Mouse (Mus musculus) erythroid progenitor cell, adult 5-6 weeks (primary cell): ENCODE data around the gene Cntd1. TPM values are rescaled to one million over a fixed set of nuclear protein-coding genes. Genes with fewer than 3 reads are reported as not detected.

Experiments used
- ATAC-seq: replicated peaks from 2 replicates; pipeline ENCODE4 v1.8.0; 2016; ENCODE audit warnings: moderate number of reproducible peaks, mild to moderate bottlenecking, moderate TSS enrichment, inconsistent platforms; ENCODE audit not compliant: poor library complexity, low FRiP score, severe bottlenecking
- total RNA-seq, 2 experiments: library from RNA; stranded (forward) in 1 of 2; stranded (reverse) in 1 of 2; fragments of 150-400 nt in 1 of 2; fragments of 186-747, 209-891 nt in 1 of 2; gene quantifications; 2 replicates each; pipeline versions ENCODE4 v1.2.3 to v1.2.4; 2015 to 2017; ENCODE audit warnings: low replicate concordance in 2 of 2

Gene Cntd1
- total RNA-seq, 2 experiments from 2014 or later = 10.1 to 11.1 TPM

DNA sequence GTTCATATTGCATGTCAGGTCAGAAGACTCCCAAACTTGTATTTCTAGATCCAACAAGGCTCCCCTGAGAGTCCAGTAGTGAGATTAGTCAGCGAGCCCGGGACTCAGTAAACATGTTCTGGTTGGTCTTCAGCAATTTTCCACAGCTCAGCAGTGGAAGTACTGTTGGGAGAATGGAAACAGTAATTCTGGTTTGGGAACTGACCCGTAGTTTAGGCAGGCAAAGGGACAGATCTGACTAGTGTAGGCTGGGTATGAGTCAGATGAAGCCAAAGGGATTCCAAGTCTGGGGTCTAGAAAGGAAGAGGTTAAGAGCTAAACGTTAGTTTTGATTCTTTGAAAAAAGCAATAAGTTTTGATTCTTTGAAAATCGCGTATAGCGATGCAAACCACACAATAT lies 25.9 kb upstream of the Cntd1 start:
- ATAC-seq = 0 out of 2 replicates have a peak, but pooled peaks have one; percentile 23

DNA sequence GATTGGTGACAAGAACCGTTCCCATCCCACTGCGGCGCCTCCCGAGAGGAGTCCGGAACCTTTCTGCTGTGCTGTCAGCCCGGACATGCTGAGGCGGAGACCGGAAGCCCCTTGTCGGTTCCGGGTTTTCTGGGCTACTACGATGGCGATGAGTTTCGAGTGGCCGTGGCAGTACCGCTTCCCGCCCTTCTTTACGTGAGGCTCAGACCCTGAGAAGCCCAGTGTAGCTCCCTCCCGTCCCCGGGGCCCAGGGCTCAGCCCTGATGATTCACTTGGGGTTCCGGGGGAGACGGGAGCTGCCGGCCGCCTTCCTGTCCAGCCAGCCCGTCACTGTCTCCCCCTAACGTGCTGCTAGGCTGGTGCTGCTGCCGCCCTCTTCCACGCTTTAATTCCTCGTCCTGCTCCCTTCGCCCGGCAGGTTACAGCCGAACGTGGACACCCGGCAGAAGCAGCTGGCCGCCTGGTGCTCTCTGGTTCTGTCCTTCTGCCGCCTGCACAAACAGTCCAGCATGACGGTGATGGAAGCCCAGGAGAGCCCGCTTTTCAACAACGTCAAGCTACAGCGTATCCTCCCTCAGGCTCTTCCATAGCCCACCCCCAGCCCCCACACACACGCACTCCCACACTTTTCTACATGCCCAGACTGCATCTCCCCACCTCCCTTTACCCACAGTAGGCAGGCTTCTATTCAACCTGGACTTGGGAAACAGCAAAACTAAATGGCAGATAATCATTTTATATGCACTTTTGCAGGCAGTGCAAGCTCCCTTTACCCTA lies 25.0 kb upstream of the Cntd1 start, which contains the start of gene Vps25:
TSS of gene Vps25 (plus strand) at position 95 of the 777 bp plus-strand sequence.
- peak; percentile 95 for ATAC-seq

DNA sequence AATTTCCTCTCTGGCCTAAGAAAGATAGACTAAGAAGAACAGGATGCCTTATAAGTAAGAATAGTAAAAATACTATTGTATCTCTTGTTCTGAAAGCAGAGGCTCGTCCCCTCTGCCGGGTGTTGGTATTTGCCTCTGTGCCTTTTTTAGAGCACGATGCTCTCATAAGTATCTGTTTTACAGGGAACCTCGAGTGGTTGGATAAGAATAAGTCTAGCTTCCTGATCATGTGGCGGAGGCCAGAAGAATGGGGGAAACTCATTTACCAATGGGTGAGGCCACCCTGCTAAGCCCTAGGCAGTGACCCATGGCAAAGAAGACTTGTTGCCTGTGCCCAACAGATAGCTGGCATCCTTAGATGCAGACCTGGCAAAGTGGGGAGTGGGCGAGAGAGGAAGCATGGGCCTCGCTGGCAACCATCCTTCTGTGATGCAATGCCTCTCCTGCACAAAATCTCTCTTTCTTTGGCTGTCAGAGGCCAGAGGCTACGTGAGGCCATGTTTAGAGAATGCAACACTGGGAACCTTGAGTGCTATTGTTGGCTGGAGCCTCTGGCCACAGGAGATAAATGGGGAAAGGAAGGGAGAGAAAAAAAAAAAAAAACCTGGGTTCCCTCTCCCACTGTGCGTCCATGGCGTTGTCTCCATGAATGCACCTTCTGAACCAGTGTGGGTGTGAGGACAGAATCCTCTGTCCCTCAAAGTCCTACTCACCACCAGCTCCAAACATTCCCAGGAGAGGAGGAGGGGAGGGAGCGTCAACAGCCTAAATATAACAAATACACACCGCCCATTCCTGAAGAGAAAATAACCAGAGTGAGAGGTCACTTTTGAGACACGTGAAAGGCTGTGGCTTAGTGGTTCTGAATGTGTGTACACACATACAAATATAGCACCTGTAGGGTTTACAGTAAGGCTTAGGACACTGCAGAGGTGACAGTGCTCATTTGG lies 22.7 kb upstream of the Cntd1 start:
- no peak for ATAC-seq

DNA sequence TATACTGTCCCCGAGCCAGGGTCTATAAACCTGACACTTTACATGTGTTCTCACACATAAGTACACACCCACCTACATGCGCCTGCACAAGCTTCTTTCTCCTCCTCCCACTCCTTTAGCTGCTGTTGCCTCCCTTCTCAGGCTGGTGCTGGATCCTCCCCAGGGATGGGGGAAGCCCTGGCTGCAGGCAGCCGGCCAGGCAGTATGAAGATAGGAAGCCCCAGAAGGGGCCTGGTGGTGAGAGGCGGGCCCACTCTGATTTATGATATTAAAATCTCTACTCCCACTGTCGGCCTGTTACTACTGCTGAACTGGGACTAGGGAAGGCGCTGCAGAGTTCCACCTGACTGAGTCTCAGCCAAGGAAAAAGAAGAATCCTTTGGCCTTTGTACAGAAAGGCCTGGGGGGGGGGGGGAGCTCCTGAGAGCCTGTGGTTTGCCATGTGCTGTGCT lies 19.5 kb upstream of the Cntd1 start:
- no peak for ATAC-seq

DNA sequence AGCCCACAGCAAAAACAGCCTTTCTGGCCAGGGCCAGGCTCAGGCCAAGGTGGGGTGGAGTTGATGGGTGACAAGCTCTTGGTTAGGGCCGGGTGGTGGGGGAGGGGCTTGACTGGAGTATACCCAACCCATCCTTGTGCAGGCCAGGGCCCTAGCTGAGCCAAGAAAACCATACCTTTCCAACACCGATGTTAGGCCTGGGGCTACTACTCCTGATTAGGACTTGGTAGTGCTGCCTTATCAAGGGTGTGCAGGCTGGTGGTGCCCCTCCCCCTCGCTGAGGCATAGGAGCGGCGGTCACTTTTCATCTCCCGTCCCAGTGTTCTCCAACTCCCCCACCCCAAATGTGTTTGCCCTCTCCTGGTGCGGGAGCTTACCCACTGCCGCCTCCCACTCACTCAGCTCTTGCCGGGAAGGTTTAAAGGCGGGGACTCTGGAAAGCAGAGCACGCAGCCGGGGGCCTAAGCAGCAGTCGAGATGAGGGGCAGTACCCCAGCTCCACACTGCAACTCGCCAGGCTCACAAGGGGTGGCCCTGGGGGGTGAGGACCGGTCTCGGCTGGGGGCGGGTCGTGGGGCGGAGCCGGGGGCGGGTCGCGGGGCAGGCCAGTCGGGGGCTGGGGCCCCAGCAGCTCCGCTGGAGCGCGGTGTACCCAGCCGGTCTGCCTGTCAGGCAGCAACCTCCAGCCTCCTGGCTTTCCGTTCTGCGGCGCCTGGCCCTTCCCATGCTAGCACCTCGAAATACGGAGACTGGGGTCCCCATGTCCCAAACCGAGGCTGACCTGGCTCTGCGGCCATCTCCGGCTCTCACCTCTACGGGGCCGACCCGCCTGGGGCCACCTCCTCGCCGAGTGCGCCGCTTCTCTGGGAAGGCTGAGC lies 18.6 kb upstream of the Cntd1 start, which contains the start of gene Wnk4:
TSS of gene Wnk4 (plus strand) at position 620 of the 878 bp plus-strand sequence.
- ATAC-seq = peak; percentile 91

DNA sequence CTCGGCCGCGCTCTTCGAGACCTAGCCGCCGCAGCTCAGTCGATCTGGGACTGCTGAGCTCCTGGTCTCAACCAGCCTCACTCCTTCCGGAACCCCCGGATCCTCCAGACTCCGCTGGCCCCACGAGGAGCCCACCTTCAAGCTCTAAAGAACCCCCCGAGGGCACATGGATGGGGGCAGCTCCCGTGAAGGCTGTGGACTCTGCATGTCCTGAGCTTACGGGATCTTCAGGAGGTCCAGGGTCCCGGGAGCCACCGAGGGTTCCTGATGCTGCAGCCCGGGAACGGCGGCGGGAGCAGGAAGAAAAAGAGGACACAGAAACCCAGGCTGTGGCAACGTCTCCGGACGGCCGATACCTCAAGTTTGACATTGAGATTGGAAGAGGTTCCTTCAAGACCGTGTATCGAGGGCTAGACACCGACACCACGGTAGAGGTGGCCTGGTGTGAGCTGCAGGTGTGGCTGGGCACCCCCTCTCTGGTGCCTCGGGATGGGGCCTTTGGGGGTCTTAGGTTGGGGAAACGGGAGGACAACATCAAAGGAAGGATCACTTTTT lies 17.9 kb upstream of the Cntd1 start:
- peak; percentile 21; the same call in 1 of the 2 replicates for ATAC-seq

DNA sequence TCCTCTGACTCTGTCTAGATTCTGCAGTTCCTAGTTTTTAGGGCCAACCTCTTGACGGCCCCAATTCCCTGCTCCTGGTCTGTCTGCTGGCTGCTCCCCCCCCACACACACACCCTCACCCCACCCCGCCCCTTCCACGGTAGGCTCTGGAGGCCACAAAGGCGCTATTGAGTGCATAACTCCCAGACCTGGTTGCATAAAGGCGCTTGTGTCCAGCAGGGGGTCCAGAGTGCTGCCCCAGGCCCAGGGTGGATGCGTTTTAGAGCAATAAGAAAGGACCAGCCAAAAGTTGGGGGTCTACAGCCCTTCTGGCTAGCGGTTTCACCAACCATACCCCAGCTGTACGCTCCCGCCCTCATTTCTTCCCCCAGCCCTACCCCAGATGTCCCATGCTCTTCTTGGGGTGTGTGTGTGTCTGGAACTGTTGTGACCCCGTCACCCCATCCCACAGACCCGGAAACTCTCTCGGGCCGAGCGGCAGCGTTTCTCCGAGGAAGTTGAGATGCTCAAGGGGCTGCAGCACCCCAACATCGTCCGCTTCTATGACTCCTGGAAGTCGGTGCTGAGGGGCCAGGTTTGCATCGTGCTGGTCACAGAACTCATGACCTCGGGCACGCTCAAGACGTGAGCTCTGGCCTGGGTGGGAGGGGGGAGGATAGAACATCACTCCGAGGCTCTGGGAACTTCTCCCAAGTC lies 16.4 kb upstream of the Cntd1 start:
- no peak for ATAC-seq

DNA sequence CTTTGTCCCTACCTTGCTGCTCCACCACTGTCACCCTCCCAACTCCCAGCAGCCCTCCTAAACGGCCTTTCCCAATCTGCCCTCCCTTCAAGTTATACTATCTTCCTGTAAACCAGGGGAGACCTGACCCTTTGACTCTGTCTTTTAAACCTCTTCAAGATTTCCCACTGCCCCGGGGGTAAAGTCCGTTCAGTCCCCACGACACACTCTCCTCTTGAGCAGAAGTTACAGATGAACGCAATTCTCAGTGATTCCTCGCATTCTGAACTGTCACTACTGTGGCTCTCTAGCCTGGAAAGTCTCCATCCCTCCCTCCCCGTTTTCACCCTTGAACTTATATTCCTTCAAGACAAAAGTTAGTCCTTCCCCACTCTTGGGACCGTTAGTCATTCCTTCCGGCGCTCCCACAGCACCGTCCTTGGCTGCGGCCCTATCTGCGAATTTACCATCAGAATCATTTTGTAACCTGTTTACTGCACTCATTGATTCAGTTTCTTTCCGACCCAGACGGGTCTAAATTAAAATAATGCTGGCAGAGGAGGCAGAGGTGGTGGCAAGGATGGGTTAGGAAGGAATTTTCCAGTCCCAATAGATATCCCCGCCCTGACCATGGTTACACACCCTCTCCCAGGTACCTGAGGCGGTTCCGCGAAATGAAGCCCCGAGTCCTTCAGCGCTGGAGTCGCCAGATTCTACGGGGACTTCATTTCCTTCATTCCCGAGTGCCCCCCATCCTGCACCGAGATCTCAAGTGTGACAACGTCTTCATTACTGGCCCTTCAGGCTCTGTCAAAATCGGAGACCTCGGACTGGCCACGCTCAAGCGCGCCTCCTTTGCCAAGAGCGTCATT lies 15.4 kb upstream of the Cntd1 start:
- no peak for ATAC-seq

DNA sequence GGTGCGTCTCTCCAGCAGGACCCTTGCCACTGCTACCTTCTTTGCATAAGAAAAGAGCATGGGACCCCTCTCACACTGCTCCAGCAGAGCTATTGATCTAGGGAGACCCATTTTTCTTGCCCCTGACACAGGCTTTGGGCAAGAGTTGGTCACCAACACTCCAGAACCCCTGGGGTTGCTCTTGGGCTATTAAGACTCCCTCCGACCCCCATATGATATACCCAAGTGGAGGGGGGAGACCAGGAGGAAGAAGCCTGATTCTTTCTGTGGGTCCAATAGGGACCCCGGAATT lies 14.9 kb upstream of the Cntd1 start:
- ATAC-seq = no peak

DNA sequence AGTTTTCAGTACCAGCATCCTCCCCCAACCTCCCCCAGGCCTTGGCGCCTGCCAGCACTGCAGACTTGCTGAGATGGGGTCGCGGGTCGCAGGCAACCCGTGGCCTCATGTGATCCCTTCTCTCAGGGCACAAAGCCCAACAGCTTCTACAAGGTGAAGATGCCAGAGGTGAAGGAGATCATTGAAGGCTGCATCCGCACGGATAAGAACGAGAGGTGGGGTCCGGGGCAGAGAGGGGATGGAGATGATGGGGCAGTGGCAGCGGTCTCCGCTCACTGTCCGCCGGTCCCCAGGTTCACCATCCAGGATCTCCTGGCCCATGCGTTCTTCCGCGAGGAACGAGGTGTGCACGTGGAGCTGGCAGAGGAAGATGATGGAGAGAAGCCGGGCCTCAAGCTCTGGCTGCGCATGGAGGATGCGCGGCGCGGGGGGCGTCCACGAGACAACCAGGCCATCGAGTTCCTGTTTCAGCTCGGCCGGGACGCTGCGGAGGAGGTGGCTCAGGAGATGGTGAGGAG lies 13.8 kb upstream of the Cntd1 start:
- no peak for ATAC-seq

DNA sequence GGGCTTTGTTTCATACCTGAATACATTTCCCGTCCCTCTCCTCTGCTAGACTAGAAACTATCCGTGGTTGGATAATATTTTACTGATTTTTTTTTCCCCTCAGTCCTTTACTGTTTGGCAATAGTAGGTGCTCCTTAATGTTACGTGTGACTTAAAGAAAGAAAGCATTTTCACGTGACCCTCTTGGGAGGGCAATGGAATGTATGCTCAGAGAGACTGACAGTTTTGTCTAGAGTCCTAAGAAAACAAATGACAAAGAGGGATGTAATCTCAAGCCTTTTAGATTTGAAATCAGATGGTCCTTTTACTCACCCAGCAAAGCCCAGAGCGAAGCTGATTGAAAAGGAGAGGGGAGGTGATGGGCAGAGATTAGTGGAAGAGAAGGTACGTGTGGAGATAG lies 12.9 kb upstream of the Cntd1 start:
- no peak for ATAC-seq

DNA sequence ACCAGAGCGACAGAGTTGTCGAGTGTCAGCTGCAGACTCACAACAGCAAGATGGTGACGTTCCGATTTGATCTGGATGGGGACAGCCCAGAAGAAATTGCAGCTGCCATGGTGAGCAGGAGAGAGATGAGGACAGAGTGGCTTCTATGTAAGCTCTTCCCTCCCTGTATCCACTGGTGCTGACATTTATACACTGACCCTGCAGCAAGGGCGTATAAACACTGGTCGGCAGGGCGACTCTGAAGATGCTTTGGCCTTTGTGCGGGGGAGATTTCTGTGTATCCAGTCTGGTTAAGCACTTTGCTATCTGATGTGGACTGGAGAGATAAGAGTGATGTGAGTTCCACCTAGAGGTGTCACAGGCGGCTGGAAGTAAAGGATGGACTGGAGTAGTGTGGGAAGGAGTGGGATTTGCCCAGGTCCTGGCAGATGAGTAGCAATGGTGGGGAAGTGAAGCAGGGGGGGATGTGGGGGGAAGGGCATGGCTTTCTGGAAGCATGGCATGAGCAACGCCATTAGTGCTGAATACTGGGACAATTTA lies 9.2 kb upstream of the Cntd1 start:
- no peak for ATAC-seq

DNA sequence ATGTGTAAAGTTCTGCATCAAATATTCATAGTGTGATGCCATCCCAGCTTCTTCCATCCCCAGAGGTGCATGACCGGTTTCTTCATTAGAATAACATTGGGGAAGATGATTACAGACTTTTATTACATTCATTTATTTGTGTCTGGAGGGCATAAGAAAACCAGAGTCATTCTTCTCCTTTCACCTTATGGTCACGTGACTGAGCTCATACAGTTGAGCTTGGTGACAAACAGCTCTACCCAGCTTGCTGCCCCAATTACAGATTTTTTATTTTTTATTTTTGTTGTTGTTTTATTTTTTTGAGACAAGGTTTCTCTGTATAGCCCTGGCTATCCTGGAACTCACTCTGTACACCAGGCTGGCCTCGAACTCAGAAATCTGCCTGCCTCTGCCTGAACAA lies 6.4 kb upstream of the Cntd1 start:
- ATAC-seq = no peak

DNA sequence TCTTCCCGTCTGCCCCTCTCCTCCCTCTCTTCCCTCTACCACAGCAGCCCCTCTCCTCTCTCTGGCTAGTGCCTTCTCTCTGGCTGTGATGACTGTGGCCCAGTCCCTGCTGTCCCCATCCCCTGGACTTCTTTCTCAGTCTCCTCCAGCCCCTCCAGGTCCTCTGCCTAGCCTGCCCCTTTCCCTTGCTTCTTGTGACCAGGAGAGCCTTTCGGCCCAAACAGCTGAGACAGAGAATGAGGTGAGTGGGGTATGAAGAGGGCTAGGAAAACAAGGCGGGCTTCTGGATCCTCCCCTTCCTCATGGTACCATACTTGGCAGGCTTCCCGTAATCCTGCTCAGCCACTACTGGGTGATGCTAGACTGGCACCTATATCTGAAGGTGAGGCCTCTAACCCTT lies 3.5 kb upstream of the Cntd1 start:
- ATAC-seq = no peak

DNA sequence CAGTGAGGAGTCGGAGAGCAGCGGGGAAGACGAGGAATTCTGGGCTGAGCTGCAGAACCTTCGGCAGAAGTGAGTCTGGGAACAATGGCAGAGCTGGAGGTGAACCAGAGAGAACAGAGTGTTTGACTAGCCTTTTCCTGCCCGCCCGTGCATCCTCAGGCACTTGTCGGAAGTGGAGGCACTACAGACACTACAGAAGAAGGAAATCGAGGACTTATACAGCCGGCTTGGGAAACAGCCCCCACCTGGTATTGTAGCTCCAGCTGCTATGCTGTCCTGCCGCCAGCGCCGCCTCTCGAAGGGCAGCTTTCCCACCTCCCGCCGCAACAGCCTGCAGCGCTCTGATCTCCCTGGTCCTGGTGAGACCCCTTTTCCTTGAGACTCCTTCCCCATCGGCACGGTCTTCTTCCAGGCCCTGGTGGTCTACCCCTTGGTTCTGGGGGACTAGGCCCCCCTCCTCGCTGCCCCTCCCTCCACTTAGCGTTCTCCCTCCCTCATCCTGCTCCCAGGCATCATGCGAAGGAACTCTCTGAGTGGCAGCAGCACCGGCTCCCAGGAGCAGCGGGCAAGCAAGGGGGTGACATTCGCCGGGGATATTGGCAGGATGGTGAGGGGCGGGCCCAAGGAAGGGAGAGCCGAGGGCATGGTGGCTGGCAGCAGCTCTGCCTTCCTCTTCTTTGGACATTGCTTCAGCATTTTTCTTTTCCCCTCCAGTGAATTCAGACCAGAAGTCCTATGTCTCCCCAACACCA lies 2.3 kb upstream of the Cntd1 start:
- no peak for ATAC-seq

DNA sequence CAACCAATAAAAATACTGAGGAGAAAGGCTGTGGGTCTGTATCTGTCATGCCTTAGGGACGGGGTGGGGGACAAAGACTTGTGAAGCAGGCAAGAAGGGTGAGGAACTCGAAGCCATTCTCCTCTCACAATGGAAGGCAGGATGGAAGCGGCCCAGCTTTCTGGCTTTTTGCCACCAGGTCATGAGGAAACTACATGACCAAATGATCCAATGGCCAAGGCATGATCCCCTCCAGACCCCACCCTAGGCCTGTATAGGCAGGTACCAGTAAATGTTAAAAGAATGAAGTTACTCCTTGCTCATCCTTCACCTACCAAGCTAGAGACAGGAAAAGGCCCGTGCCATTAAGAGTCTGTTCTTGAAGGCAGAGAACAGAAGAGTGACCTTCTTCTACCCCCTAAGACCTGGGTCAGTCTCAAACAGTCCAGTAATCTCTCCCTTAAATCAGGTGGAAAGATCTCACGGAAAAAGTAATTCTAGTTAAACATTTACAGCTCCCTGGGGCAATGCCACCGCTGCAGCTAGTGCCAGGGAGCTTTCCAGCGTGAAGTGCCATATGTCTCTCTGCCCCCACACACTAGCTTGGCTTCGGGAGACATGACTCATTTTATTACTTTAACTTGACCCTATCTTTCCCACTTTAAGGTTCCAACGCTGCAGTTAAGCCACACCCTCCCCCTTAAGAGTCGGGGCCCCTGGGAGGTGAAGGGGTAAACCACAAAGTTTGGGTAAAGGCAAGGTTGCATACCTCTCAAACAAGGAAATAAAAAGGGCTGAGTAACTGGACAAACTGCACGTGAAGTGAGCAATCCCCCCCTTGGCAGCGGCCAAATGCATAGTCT lies 1.2 kb upstream of the Cntd1 start:
- no peak for ATAC-seq
